Mouse (Mus musculus): ENCODE results near the gene Garnl3.

DNA sequence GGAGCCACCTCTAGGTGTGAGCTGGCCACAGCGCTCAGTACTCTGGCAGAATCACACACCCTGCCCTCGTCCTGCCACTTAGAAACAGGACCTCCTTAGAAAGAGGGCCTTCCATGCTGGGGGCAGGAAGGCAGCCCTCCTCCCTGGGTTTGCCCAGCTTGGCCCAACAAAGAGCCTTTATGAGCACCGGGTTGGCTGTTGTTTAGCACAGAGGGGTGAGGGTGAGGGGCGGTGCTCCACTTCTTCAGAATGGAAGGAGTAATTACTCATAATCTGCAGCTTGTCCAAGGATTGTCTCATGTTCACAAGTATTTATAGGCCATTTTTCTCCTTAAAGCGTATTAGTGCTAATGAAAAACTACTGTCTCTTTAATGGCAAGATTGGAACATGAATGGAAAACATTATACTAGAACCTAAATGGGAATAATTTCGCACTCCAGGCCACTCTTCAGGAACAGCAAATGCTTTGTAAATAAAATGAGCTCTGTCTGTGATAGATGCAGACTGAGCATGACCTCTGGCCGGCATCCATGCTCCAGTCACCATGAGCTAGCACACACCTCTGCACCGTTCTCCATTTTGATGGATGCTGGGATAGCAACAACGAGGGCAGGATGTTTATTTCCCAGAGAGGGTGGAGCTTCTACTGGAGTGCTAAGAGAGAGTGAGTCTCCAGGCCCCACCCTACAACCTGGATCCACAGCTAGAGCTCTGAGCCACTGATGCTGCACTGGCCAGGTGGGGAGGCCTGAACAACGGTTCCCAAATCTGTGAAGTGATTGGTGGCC lies 39.5 kb upstream of the Garnl3 start:
- TF ChIP-seq GATA1 (IDR thresholded peaks at IDR 0.05; ENCODE audit: borderline replicate concordance, low read length): no peak
- no peak for TF ChIP-seq CTCF (IDR thresholded peaks at IDR 0.05; ENCODE audit: low read depth, low read length)
